Mouse (Mus musculus) bone marrow, adult 2 months (tissue): ENCODE results near the gene Gm28051.

Source experiments
- CTCF ChIP-seq: fragments of 200-500 bp; IDR thresholded peaks from 2 replicates; pipeline ENCODE4 v1.5.1; 2011; ENCODE audit warnings: low read length, control low read depth; ENCODE audit not compliant: control insufficient read depth, insufficient read depth
- POLR2A ChIP-seq: fragments of 200-500 bp; IDR thresholded peaks from 2 replicates; pipeline ENCODE4 v1.6.1; 2011; ENCODE audit warnings: low read depth, mild to moderate bottlenecking, control low read depth, low read length, borderline replicate concordance; ENCODE audit not compliant: control insufficient read depth

- TF ChIP-seq POLR2A (no peak), CTCF (no peak)
These were observed 55.8 kb downstream of the Gm28051 start for GRCm38 (mm10) chr12:102701691-102702207.
